Mouse (Mus musculus) left cerebral cortex, adult 2 months (tissue): ENCODE measurements around the gene Ahsa1. TPM values are rescaled to one million over a fixed set of nuclear protein-coding genes. Genes with fewer than 3 reads are reported as not detected.
"Not testable (repeated sequence)": the region's sequence is repeated elsewhere in the genome, so short reads cannot be mapped to it uniquely, and the experiment has no call there.

Source experiments
- DNase-seq, 2 experiments: peaks; one replicate each; pipeline ENCODE4 v3.0.0; 2021 to 2022; ENCODE audit warnings: low spot score in 2 of 2, mixed read lengths in 1 of 2; ENCODE audit errors: extremely low spot score in 1 of 2
- H3K27ac ChIP-seq: fragments of 200-600 bp; 2 replicates; pipeline ENCODE4 v1.8.1; 2022
- H3K4me3 ChIP-seq: fragments of 200-600 bp; 2 replicates; pipeline ENCODE4 v1.8.1; 2022
- CTCF ChIP-seq: fragments of 200-600 bp; IDR thresholded peaks from 2 replicates; pipeline ENCODE4 v1.8.1; 2022; ENCODE audit warnings: antibody characterized with exemption, mild to moderate bottlenecking, moderate library complexity
- intact Hi-C: fragments of 180-260 bp; cut with DNase I; formaldehyde crosslinking; loops from one replicate; pipeline ENCODE4 v1.15.1; 2025
- total RNA-seq, 2 experiments: library from RNA; stranded (reverse); gene quantifications; 2 replicates each; pipeline ENCODE4 v1.2.3; 2021

Ahsa1 gene
- total RNA-seq, 2 experiments from 2014 or later = 172 to 177 TPM

GRCm38 (mm10) chr12:87284268-87284667, 18.0 kb downstream of the Ahsa1 start:
- Histone ChIP-seq H3K27ac (no peak overlapping the region), H3K4me3 (no peak overlapping the region)
- intact Hi-C loops = no loop called here
- DNase-seq = no peak
- no peak for TF ChIP-seq CTCF

GRCm38 (mm10) chr12:87284726-87285125, 18.4 kb downstream of the Ahsa1 start:
- Histone ChIP-seq H3K27ac (no peak overlapping the region), H3K4me3 (no peak overlapping the region)
- no peak for TF ChIP-seq CTCF
- intact Hi-C loops = no loop called here
- no peak for DNase-seq

GRCm38 (mm10) chr12:87289100-87289499, 22.8 kb downstream of the Ahsa1 start:
- TF ChIP-seq CTCF = no peak
- intact Hi-C loops = no loop called here
- Histone ChIP-seq H3K27ac (no peak overlapping the region), H3K4me3 (no peak overlapping the region)
- no peak for DNase-seq

GRCm38 (mm10) chr12:87293934-87294333, 27.7 kb downstream of the Ahsa1 start:
- Histone ChIP-seq H3K4me3 (no peak overlapping the region), H3K27ac (no peak overlapping the region)
- no peak for DNase-seq
- TF ChIP-seq CTCF = no peak
- intact Hi-C loops = no loop called here

- peak overlapping the region; percentile 59 for H3K4me3 ChIP-seq
- no peak overlapping the region for H3K27ac ChIP-seq
- intact Hi-C loops = no loop called here
- peak in 1 of 2 experiments; percentile 19 for DNase-seq
- TF ChIP-seq CTCF = peak; percentile 8; the same call in 1 of the 2 replicates
Measured at GRCm38 (mm10) chr12:87299037-87299656, 32.9 kb downstream of the Ahsa1 start.

GRCm38 (mm10) chr12:87299657-87300440, 33.6 kb downstream of the Ahsa1 start, which contains the start of gene Ism2:
TSS of gene Ism2 (minus strand) at chr12:87299705.
- Histone ChIP-seq H3K27ac (no peak within 1 kb of the TSS), H3K4me3 (peak within 1 kb of the TSS; percentile 59)
- intact Hi-C loops = no loop called here
- peak; percentile 0; the same call in 1 of the 2 replicates for TF ChIP-seq CTCF
- peak in 1 of 2 experiments; percentile 33 for DNase-seq

- no peak for DNase-seq
- H3K27ac ChIP-seq = no peak overlapping the region
- intact Hi-C loops = no loop called here
- no peak for TF ChIP-seq CTCF
- peak overlapping the region; percentile 59 for H3K4me3 ChIP-seq
Measured at GRCm38 (mm10) chr12:87300441-87300690, 34.1 kb downstream of the Ahsa1 start.

GRCm38 (mm10) chr12:87301189-87301588, 34.9 kb downstream of the Ahsa1 start:
- no peak for TF ChIP-seq CTCF
- intact Hi-C loops = no loop called here
- Histone ChIP-seq H3K27ac (no peak overlapping the region), H3K4me3 (no peak overlapping the region)
- no peak for DNase-seq

GRCm38 (mm10) chr12:87305767-87306583, 39.7 kb downstream of the Ahsa1 start:
- DNase-seq = no peak
- Histone ChIP-seq H3K27ac (no peak overlapping the region), H3K4me3 (no peak overlapping the region)
- intact Hi-C loops = no loop called here
- no peak for TF ChIP-seq CTCF

- intact Hi-C loops, DNase-seq, H3K4me3 ChIP-seq, H3K27ac ChIP-seq: not testable (repeated sequence)
Measured at GRCm38 (mm10) chr12:87306584-87306844, 40.2 kb downstream of the Ahsa1 start.

- no peak for TF ChIP-seq CTCF
- no peak for DNase-seq
- H3K27ac ChIP-seq = no peak overlapping the region
- intact Hi-C loops = no loop called here
- H3K4me3 ChIP-seq = no peak overlapping the region
Measured at GRCm38 (mm10) chr12:87313098-87313497, 46.8 kb downstream of the Ahsa1 start.

GRCm38 (mm10) chr12:87317951-87318350, 51.7 kb downstream of the Ahsa1 start:
- no peak overlapping the region for H3K4me3 ChIP-seq
- no peak for DNase-seq
- intact Hi-C loops = no loop called here
- H3K27ac ChIP-seq = no peak overlapping the region
- no peak for TF ChIP-seq CTCF
